8 mouse cellular contexts compared by ENCODE assay signal in the genomic region with DNA sequence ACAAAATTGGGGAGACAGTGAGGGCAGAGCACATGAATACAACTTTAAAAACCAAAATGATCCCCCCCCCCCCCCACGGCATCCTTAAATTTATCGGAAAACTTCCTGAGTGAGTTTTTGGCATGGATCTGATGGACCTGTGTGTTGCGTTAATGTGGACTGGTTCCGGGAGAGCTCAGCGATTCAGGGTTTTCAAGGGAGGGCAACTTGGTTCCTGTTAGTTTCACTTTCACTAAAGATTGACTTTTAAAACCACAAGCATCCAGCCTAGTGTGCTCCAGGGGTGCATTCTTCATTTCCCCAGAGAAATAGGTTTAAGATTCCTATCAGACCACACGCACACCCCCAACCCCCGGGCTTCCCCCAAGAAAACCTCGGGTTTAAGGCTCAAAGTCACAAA. TPM values are rescaled to one million over a fixed set of nuclear protein-coding genes. Genes with fewer than 3 reads are reported as not detected.
DNase-seq lines count a peak whose midpoint lies in the region; ATAC-seq and TF ChIP-seq lines count a peak whose summit lies in the region.

No protein-coding gene starts in this region.

- DNase-seq in heart, adult 18-20 months, result peak; percentile 43 to 50
- no peak for DNase-seq in heart, postnatal 14 days
- DNase-seq in embryonic facial prominence, embryonic 14.5 days (ENCODE audit: low spot score), result peak; percentile 55
- no peak for DNase-seq in hindbrain, postnatal 0 days (ENCODE audit: low spot score)
- DNase-seq in liver, postnatal 0 days, result peak; percentile 36
- peak; percentile 18 for DNase-seq in skeletal muscle tissue, adult 2 months (ENCODE audit: low read depth, low spot score)
- DNase-seq in left cerebral cortex, postnatal 4 days, result no peak
- DNase-seq in frontal cortex, postnatal 14 days (ENCODE audit: low spot score in 2 of 2), result no peak

- ATAC-seq in embryonic facial prominence, embryonic 14.5 days (ENCODE audit: low read depth), result no peak
- ATAC-seq in hindbrain, postnatal 0 days, result no peak
- peak; percentile 27; the same call in 1 of the 2 replicates for ATAC-seq in liver, postnatal 0 days

- H3K27me3 ChIP-seq in embryonic facial prominence, embryonic 14.5 days (replicated peaks; ENCODE audit: control insufficient read depth, insufficient read depth, low read length), result peaks cover 20% of the 10 kb centered on the region
- no peaks in the 10 kb centered on the region for H3K27me3 ChIP-seq in hindbrain, postnatal 0 days (ENCODE audit: insufficient read depth, low read length)
- peaks cover 26% of the 10 kb centered on the region for H3K27me3 ChIP-seq in liver, postnatal 0 days (ENCODE audit: insufficient read depth, low read length)

- H3K4me3 ChIP-seq in embryonic facial prominence, embryonic 14.5 days (ENCODE audit: low read depth, low read length), result peak overlapping the region; percentile 77
- H3K4me3 ChIP-seq in hindbrain, postnatal 0 days (ENCODE audit: low read length), result peak overlapping the region; percentile 89
- peak overlapping the region; percentile 80 for H3K4me3 ChIP-seq in liver, postnatal 0 days (ENCODE audit: low read depth, low read length)

- WGBS in embryonic facial prominence, embryonic 14.5 days, result 8% methylated on average over 8 of the region's 8 CpGs
- WGBS in hindbrain, postnatal 0 days, result 35% methylated on average over 8 of the region's 8 CpGs
- WGBS in liver, postnatal 0 days (ENCODE audit: insufficient replicate concordance), result 9% methylated on average over 8 of the region's 8 CpGs

- 0 out of 2 replicates have a peak, but pooled peaks cover 5% of the 10 kb centered on the region for H3K4me1 ChIP-seq in embryonic facial prominence, embryonic 14.5 days (ENCODE audit: control insufficient read depth, insufficient read depth, low read length)
- peaks cover under 1% of the 10 kb centered on the region; the same call in 1 of the 2 replicates for H3K4me1 ChIP-seq in hindbrain, postnatal 0 days (ENCODE audit: insufficient read depth, low read length)
- peaks cover 3% of the 10 kb centered on the region; the same call in 1 of the 2 replicates for H3K4me1 ChIP-seq in liver, postnatal 0 days (ENCODE audit: insufficient read depth)

- peak overlapping the region; percentile 89 for H3K9ac ChIP-seq in embryonic facial prominence, embryonic 14.5 days (ENCODE audit: low read depth, low read length)
- peak overlapping the region; percentile 93; the same call in 1 of the 2 replicates for H3K9ac ChIP-seq in hindbrain, postnatal 0 days (replicated peaks; ENCODE audit: low read length)
- peak overlapping the region; percentile 91 for H3K9ac ChIP-seq in liver, postnatal 0 days (replicated peaks)

- peak overlapping the region; percentile 79 for H3K4me2 ChIP-seq in embryonic facial prominence, embryonic 14.5 days (ENCODE audit: low read depth, low read length)
- H3K4me2 ChIP-seq in hindbrain, postnatal 0 days (ENCODE audit: low read depth, low read length), result peak overlapping the region; percentile 80
- H3K4me2 ChIP-seq in liver, postnatal 0 days (ENCODE audit: low read depth, low read length), result peak overlapping the region; percentile 98

- no peak for TF ChIP-seq CTCF in hindbrain, postnatal 0 days (IDR thresholded peaks at IDR 0.05; ENCODE audit: low read depth)
- no peak for TF ChIP-seq CTCF in liver, postnatal 0 days (IDR thresholded peaks at IDR 0.05; ENCODE audit: low read depth)

- intact Hi-C loops in heart, postnatal 14 days (cut with DNase I), result loop anchor here (5.0 to 10.0 kb wide), 2 partner anchors 209 to 337 kb away; no protein-coding TSS in a partner anchor
- intact Hi-C loops in left cerebral cortex, postnatal 4 days (cut with DNase I), result no loop called here

- TF ChIP-seq EP300 in liver, postnatal 0 days (IDR thresholded peaks at IDR 0.05; ENCODE audit: low read depth), result no peak

- no peaks in the 10 kb centered on the region for H3K9me3 ChIP-seq in embryonic facial prominence, embryonic 14.5 days (ENCODE audit: control insufficient read depth, low read length)
- H3K9me3 ChIP-seq in hindbrain, postnatal 0 days (ENCODE audit: low read length), result no peaks in the 10 kb centered on the region
- H3K9me3 ChIP-seq in liver, postnatal 0 days (ENCODE audit: low read length), result no peaks in the 10 kb centered on the region

- peak overlapping the region; percentile 72; the same call in 1 of the 2 replicates for H3K27ac ChIP-seq in embryonic facial prominence, embryonic 14.5 days (replicated peaks; ENCODE audit: low read depth, low read length)
- H3K27ac ChIP-seq in hindbrain, postnatal 0 days, result peak overlapping the region; percentile 92; the same call in 1 of the 2 replicates
- peak overlapping the region; percentile 97 for H3K27ac ChIP-seq in liver, postnatal 0 days (ENCODE audit: low read depth)

- no peaks in the 10 kb centered on the region for H3K36me3 ChIP-seq in embryonic facial prominence, embryonic 14.5 days (ENCODE audit: control insufficient read depth, insufficient read depth, low read length)
- H3K36me3 ChIP-seq in hindbrain, postnatal 0 days (ENCODE audit: insufficient read depth, low read length), result no peaks in the 10 kb centered on the region
- H3K36me3 ChIP-seq in liver, postnatal 0 days (replicated peaks; ENCODE audit: insufficient read depth, low read length), result no peaks in the 10 kb centered on the region

RNA-seq across cellular contexts. Expression of a gene that starts 1.2 kb away (rescaled TPM):
- 1 to 10 TPM; 4.6 to 5.5 TPM for total RNA-seq in heart, adult 18-20 months (2021)
- total RNA-seq in heart, postnatal 14 days (2021), result 1 to 10 TPM; 7.4 to 8.4 TPM
- polyA plus RNA-seq in embryonic facial prominence, embryonic 14.5 days (2014; fragmentation: Nextera tagmentation; extraction: Ambion mirVana), result 4.6 and 5.6 TPM in 2 replicates
- total RNA-seq in hindbrain, postnatal 0 days (2014; rRNA removed), result 13.2 and 15.5 TPM in 2 replicates
- polyA plus RNA-seq in hindbrain, postnatal 0 days (2015; fragmentation: Nextera tagmentation; extraction: Ambion mirVana), result 10.4 and 10.5 TPM in 2 replicates
- 2.9 and 3.0 TPM in 2 replicates for polyA plus RNA-seq in liver, postnatal 0 days (2015; fragmentation: Nextera tagmentation; extraction: Ambion mirVana)
- 10 to 100 TPM; 11.1 to 13.0 TPM for total RNA-seq in left cerebral cortex, postnatal 4 days (2021)

RNA-seq across cellular contexts. Expression of a gene that starts 1.4 kb away (rescaled TPM):
- 1 to 10 TPM; 1.9 to 4.4 TPM for total RNA-seq in heart, adult 18-20 months (2021)
- 1 to 10 TPM; 5.5 to 6.2 TPM for total RNA-seq in heart, postnatal 14 days (2021)
- 3.6 and 4.3 TPM in 2 replicates for polyA plus RNA-seq in embryonic facial prominence, embryonic 14.5 days (2014; fragmentation: Nextera tagmentation; extraction: Ambion mirVana)
- 2.7 and 6.7 TPM in 2 replicates for total RNA-seq in hindbrain, postnatal 0 days (2014; rRNA removed)
- polyA plus RNA-seq in hindbrain, postnatal 0 days (2015; fragmentation: Nextera tagmentation; extraction: Ambion mirVana), result 4.7 and 5.0 TPM in 2 replicates
- 2.5 and 2.8 TPM in 2 replicates for polyA plus RNA-seq in liver, postnatal 0 days (2015; fragmentation: Nextera tagmentation; extraction: Ambion mirVana)
- total RNA-seq in left cerebral cortex, postnatal 4 days (2021), result 1 to 10 TPM; 9.4 to 9.6 TPM

Comparison
In these comparisons a context has a peak if more than half of its experiments do, and no peak if none do; other contexts are left out.
1. DNase-seq: peak in heart, adult 18-20 months (2 of 2), embryonic facial prominence, embryonic 14.5 days (single experiment), liver, postnatal 0 days (single experiment) and skeletal muscle tissue, adult 2 months (single experiment); none in heart, postnatal 14 days (0 of 2), hindbrain, postnatal 0 days (single experiment), left cerebral cortex, postnatal 4 days (single experiment) and frontal cortex, postnatal 14 days (0 of 2).
2. Peak in every context shown above with its lines, with median percentiles within 50 percentile points of each other: H3K27ac ChIP-seq, H3K4me2 ChIP-seq, H3K4me3 ChIP-seq and H3K9ac ChIP-seq.